Mouse (Mus musculus): ENCODE measurements around the gene Fgb.

- TF ChIP-seq CTCF (IDR thresholded peaks at IDR 0.05; ENCODE audit: low read depth, low read length) (no peak), TAL1 (conservative IDR thresholded peaks at IDR 0.05; ENCODE audit: low read depth, low read length) (no peak), GATA1 (IDR thresholded peaks at IDR 0.05; ENCODE audit: borderline replicate concordance, low read length) (no peak)
These were observed 19.3 kb downstream of the Fgb start for GRCm38 (mm10) chr3:83030331-83030730.

Data from G1E (cell line).